In the genomic region with DNA sequence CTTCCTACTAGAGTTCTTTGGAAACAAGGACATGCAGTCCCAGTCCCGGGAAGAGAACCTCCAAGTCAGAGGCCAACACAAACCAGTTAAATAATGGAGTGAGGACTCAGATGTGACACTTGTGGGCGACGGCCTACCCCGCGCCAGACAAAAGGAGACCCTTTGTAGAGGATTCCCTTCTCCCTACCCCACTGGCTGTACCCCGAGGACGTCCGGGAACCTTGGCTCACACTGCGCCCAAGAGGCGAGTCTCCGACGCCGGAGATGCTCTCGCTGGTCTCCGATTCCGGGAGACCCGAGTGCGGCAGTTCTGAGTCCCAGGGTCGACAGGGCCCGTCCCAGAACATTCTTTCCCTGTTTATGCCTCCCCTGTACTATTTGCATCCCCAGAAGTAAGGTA, we compare ENCODE assay signal across 8 mouse cellular contexts. TPM values are rescaled to one million over a fixed set of nuclear protein-coding genes. Genes with fewer than 3 reads are reported as not detected.
DNase-seq lines count a peak whose midpoint lies in the region; ATAC-seq and TF ChIP-seq lines count a peak whose summit lies in the region.

No protein-coding gene starts in this region.

- H3K27ac ChIP-seq in gastrocnemius, adult 2 months: peak overlapping the region; percentile 89
- no peak overlapping the region for H3K27ac ChIP-seq in forebrain, embryonic 11.5 days (ENCODE audit: low read depth, low read length)
- H3K27ac ChIP-seq in hindbrain, embryonic 11.5 days (ENCODE audit: low read depth, low read length): no peak overlapping the region
- 0 out of 2 replicates have a peak overlapping the region, but pooled peaks have one; percentile 36 for H3K27ac ChIP-seq in limb, embryonic 11.5 days (replicated peaks; ENCODE audit: low read depth, low read length)
- 0 out of 2 replicates have a peak overlapping the region, but pooled peaks have one; percentile 57 for H3K27ac ChIP-seq in midbrain, embryonic 13.5 days

- no peaks in the 10 kb centered on the region for H3K36me3 ChIP-seq in forebrain, embryonic 11.5 days (ENCODE audit: control insufficient read depth, insufficient read depth, low read length)
- no peaks in the 10 kb centered on the region for H3K36me3 ChIP-seq in hindbrain, embryonic 11.5 days (ENCODE audit: control insufficient read depth, insufficient read depth, low read length)
- H3K36me3 ChIP-seq in limb, embryonic 11.5 days (ENCODE audit: control insufficient read depth, insufficient read depth, low read length): no peaks in the 10 kb centered on the region
- H3K36me3 ChIP-seq in midbrain, embryonic 13.5 days: no peaks in the 10 kb centered on the region

- H3K9ac ChIP-seq in forebrain, embryonic 11.5 days (ENCODE audit: low read length): peak overlapping the region; percentile 45
- H3K9ac ChIP-seq in hindbrain, embryonic 11.5 days (ENCODE audit: low read depth, low read length): peak overlapping the region; percentile 52
- peak overlapping the region; percentile 61 for H3K9ac ChIP-seq in limb, embryonic 11.5 days (ENCODE audit: low read length)
- peak overlapping the region; percentile 68 for H3K9ac ChIP-seq in midbrain, embryonic 13.5 days (replicated peaks)

- TF ChIP-seq CTCF in gastrocnemius, adult 2 months (IDR thresholded peaks at IDR 0.05): no peak

- H3K9me3 ChIP-seq in forebrain, embryonic 11.5 days (ENCODE audit: control insufficient read depth, low read length): no peaks in the 10 kb centered on the region
- H3K9me3 ChIP-seq in hindbrain, embryonic 11.5 days (ENCODE audit: control insufficient read depth, low read length): no peaks in the 10 kb centered on the region
- no peaks in the 10 kb centered on the region for H3K9me3 ChIP-seq in limb, embryonic 11.5 days (ENCODE audit: control insufficient read depth, low read length)
- no peaks in the 10 kb centered on the region for H3K9me3 ChIP-seq in midbrain, embryonic 13.5 days

- H3K4me3 ChIP-seq in gastrocnemius, adult 2 months: peak overlapping the region; percentile 98
- peak overlapping the region; percentile 49 for H3K4me3 ChIP-seq in forebrain, embryonic 11.5 days (ENCODE audit: low read depth, low read length)
- H3K4me3 ChIP-seq in hindbrain, embryonic 11.5 days (ENCODE audit: low read depth, low read length): peak overlapping the region; percentile 44
- peak overlapping the region; percentile 48 for H3K4me3 ChIP-seq in limb, embryonic 11.5 days (ENCODE audit: low read depth, low read length)
- peak overlapping the region; percentile 57 for H3K4me3 ChIP-seq in midbrain, embryonic 13.5 days (replicated peaks)

- no peaks in the 10 kb centered on the region for H3K27me3 ChIP-seq in forebrain, embryonic 11.5 days (ENCODE audit: control insufficient read depth, insufficient read depth, low read length)
- H3K27me3 ChIP-seq in hindbrain, embryonic 11.5 days (ENCODE audit: control insufficient read depth, insufficient read depth, low read length): no peaks in the 10 kb centered on the region
- no peaks in the 10 kb centered on the region for H3K27me3 ChIP-seq in limb, embryonic 11.5 days (ENCODE audit: control insufficient read depth, insufficient read depth, low read length)
- peaks cover 13% of the 10 kb centered on the region; the same call in 1 of the 2 replicates for H3K27me3 ChIP-seq in midbrain, embryonic 13.5 days

- intact Hi-C loops in gastrocnemius, adult 2 months (cut with DNase I): loop anchor here (2.0 kb wide), 2 partner anchors 42 to 106 kb away; no protein-coding TSS in a partner anchor

- under 1% methylated on average over 20 of the region's 20 CpGs for WGBS in forebrain, embryonic 11.5 days
- under 1% methylated on average over 20 of the region's 20 CpGs for WGBS in hindbrain, embryonic 11.5 days
- WGBS in limb, embryonic 11.5 days: under 1% methylated on average over 20 of the region's 20 CpGs
- WGBS in midbrain, embryonic 13.5 days: under 1% methylated on average over 20 of the region's 20 CpGs

- H3K4me1 ChIP-seq in forebrain, embryonic 11.5 days (replicated peaks; ENCODE audit: control insufficient read depth, insufficient read depth, low read length): no peaks in the 10 kb centered on the region
- H3K4me1 ChIP-seq in hindbrain, embryonic 11.5 days (replicated peaks; ENCODE audit: control insufficient read depth, insufficient read depth, low read length): no peaks in the 10 kb centered on the region
- H3K4me1 ChIP-seq in limb, embryonic 11.5 days (ENCODE audit: control insufficient read depth, insufficient read depth, low read length): peaks cover 5% of the 10 kb centered on the region
- peaks cover 16% of the 10 kb centered on the region for H3K4me1 ChIP-seq in midbrain, embryonic 13.5 days (replicated peaks)

- DNase-seq in gastrocnemius, adult 2 months: peak; percentile 59
- no peak for DNase-seq in gastrocnemius, adult 8-10 months (ENCODE audit: low spot score in 2 of 2)
- peak; percentile 42 for DNase-seq in ZHBTc4 (ENCODE audit: low read depth, low spot score)
- peak; percentile 67 for DNase-seq in forebrain, embryonic 11.5 days (ENCODE audit: low spot score)
- DNase-seq in hindbrain, embryonic 11.5 days (ENCODE audit: low spot score): peak; percentile 61
- DNase-seq in limb, embryonic 11.5 days (ENCODE audit: low spot score): peak; percentile 57
- DNase-seq in thymus, adult 18-20 months: peak; percentile 22 to 32

- peak; percentile 46 for ATAC-seq in forebrain, embryonic 11.5 days (replicated peaks; ENCODE audit: low FRiP score)
- peak; percentile 53 for ATAC-seq in hindbrain, embryonic 11.5 days (ENCODE audit: low FRiP score)
- peak; percentile 33; the same call in 1 of the 2 replicates for ATAC-seq in limb, embryonic 11.5 days (ENCODE audit: insufficient number of reproducible peaks, low FRiP score, low TSS enrichment, low read depth)
- ATAC-seq in midbrain, embryonic 13.5 days: peak; percentile 63

- H3K4me2 ChIP-seq in forebrain, embryonic 11.5 days (ENCODE audit: low read depth, low read length, severe bottlenecking): peak overlapping the region; percentile 86
- H3K4me2 ChIP-seq in hindbrain, embryonic 11.5 days (replicated peaks; ENCODE audit: low read depth, low read length): peak overlapping the region; percentile 56
- H3K4me2 ChIP-seq in limb, embryonic 11.5 days (ENCODE audit: low read depth, severe bottlenecking): peak overlapping the region; percentile 70
- peak overlapping the region; percentile 91 for H3K4me2 ChIP-seq in midbrain, embryonic 13.5 days (replicated peaks)

RNA-seq across cellular contexts. Expression of gene Abca1, which starts 0.5 kb away (rescaled TPM):
- 1 to 10 TPM; 5.9 to 8.6 TPM for total RNA-seq in gastrocnemius, adult 2 months (2021)
- 1 to 10 TPM; 5.0 to 7.6 (median 7.4) TPM for total RNA-seq in gastrocnemius, adult 8-10 months (2022)
- polyA plus RNA-seq in forebrain, embryonic 11.5 days (2014; fragmentation: Nextera tagmentation; extraction: Ambion mirVana): 5.0 and 5.6 TPM in 2 replicates
- polyA plus RNA-seq in hindbrain, embryonic 11.5 days (2014; fragmentation: Nextera tagmentation; extraction: Ambion mirVana): 6.1 and 7.5 TPM in 2 replicates
- 4.3 and 4.5 TPM in 2 replicates for polyA plus RNA-seq in limb, embryonic 11.5 days (2014; fragmentation: Nextera tagmentation; extraction: Ambion mirVana)
- 8.3 and 8.7 TPM in 2 replicates for polyA plus RNA-seq in midbrain, embryonic 13.5 days (2015; fragmentation: Nextera tagmentation; extraction: Ambion mirVana)

Comparison
In these comparisons a context has a peak if more than half of its experiments do, and no peak if none do; other contexts are left out.
1. DNase-seq: peak in gastrocnemius, adult 2 months (single experiment), ZHBTc4 (single experiment), forebrain, embryonic 11.5 days (single experiment), hindbrain, embryonic 11.5 days (single experiment), limb, embryonic 11.5 days (single experiment) and thymus, adult 18-20 months (2 of 2); none in gastrocnemius, adult 8-10 months (0 of 2).
2. H3K27ac ChIP-seq: peak in gastrocnemius, adult 2 months (single experiment), limb, embryonic 11.5 days (single experiment) and midbrain, embryonic 13.5 days (single experiment); none in forebrain, embryonic 11.5 days (single experiment) and hindbrain, embryonic 11.5 days (single experiment).
3. H3K4me3 ChIP-seq: peak in every context shown above with its lines; median percentile 98 in gastrocnemius, adult 2 months; 57 in midbrain, embryonic 13.5 days; 49 in forebrain, embryonic 11.5 days; 48 in limb, embryonic 11.5 days; 44 in hindbrain, embryonic 11.5 days.
4. Peak in every context shown above with its lines, with median percentiles within 50 percentile points of each other: ATAC-seq, H3K4me2 ChIP-seq and H3K9ac ChIP-seq.